Mouse (Mus musculus): ENCODE measurements at regions not wholly inside any gene's neighbourhood (a gene's known extent, or its start where the extent isn't known, plus 50 kb on each side); places are given as distances from the start of the nearest gene placed in this dataset.

DNA sequence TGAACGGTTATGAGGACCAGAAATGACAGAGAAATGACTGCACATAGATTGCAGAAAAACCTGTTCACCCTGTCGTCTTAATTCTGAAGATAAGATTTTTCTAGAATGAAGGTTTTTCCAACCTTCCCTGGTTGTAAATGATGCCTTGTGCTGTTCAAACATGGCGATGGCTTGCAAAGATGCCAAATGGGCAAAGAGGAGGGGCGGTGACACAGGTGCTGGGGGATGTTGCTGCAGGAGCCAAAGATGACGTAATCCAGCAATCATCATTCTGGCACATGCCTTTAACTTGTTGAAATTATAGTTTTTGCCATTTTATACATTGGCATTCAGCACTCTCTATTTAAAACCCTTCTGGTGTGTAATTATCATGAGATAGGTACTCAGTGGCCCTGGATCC is 263.8 kb downstream of the Gm9195 start:
- TF ChIP-seq CTCF (conservative IDR thresholded peaks at IDR 0.05; ENCODE audit: insufficient read depth, insufficient read length, low read depth, low read length) = no peak
- TF ChIP-seq POLR2A (IDR thresholded peaks at IDR 0.05; ENCODE audit: low read depth, low read length) = no peak
